Mouse (Mus musculus): Measurements from ENCODE around the gene Zfp963. TPM values are rescaled to one million over a fixed set of nuclear protein-coding genes. Genes with fewer than 3 reads are reported as not detected.
"Not testable (repeated sequence)": the region's sequence is repeated elsewhere in the genome, so short reads cannot be mapped to it uniquely, and the experiment has no call there.

The Zfp963 gene
- polyA plus RNA-seq, 1 experiment from 2014 or later: 8.2 TPM

- Histone ChIP-seq H3K9me3 (ENCODE audit: control insufficient read depth, low read length) (no peaks in the 10 kb centered on the region), H3K9ac (ENCODE audit: low read length) (peak overlapping the region; percentile 98), H3K4me1 (replicated peaks; ENCODE audit: control insufficient read depth, insufficient read depth, low read length) (peaks cover 5% of the 10 kb centered on the region), H3K4me2 (ENCODE audit: low read depth, low read length, severe bottlenecking) (peak overlapping the region; percentile 51), H3K36me3 (ENCODE audit: control insufficient read depth, insufficient read depth, low read length) (no peaks in the 10 kb centered on the region), H3K4me3 (ENCODE audit: low read depth, low read length) (peak overlapping the region; percentile 96), H3K27ac (ENCODE audit: low read depth, low read length) (peak overlapping the region; percentile 99), H3K27me3 (ENCODE audit: control insufficient read depth, insufficient read depth, low read length) (no peaks in the 10 kb centered on the region)
- DNase-seq (ENCODE audit: low spot score): peak; percentile 95
- WGBS: under 1% methylated on average over 52 of the region's 52 CpGs
- peak; percentile 99 for ATAC-seq (replicated peaks; ENCODE audit: low FRiP score)
These were observed 33.2 kb downstream of the Zfp963 start for GRCm38 (mm10) chr8:69716403-69717231.

DNA sequence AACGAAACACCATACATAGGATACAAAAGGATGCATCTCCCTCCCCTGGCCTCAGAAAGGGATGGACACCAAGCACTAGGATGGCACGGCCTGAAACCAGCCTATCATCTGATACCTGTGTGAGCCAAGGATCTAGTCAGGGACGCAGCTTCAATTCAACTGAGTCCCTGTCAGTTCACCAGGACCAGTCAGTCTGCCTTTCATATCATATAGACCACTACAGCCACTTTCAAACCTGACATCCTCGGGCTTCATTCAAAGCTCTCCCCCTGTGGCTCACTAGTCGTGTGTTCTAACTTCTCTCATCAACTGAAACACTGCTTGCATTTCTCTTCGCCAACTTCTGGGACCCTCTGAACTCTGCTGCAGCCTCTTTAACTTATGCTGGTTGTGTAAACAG, 34.4 kb downstream of the Zfp963 start:
- Histone ChIP-seq H3K4me2 (ENCODE audit: low read depth, low read length, severe bottlenecking) (peak overlapping the region; percentile 51), H3K9ac (ENCODE audit: low read length) (no peak overlapping the region; the same call in 1 of the 2 replicates), H3K27me3 (ENCODE audit: control insufficient read depth, insufficient read depth, low read length) (no peaks in the 10 kb centered on the region), H3K27ac (ENCODE audit: low read depth, low read length) (no peak overlapping the region), H3K9me3 (ENCODE audit: control insufficient read depth, low read length) (no peaks in the 10 kb centered on the region), H3K4me3 (ENCODE audit: low read depth, low read length) (peak overlapping the region; percentile 96), H3K4me1 (replicated peaks; ENCODE audit: control insufficient read depth, insufficient read depth, low read length) (peaks cover 5% of the 10 kb centered on the region), H3K36me3 (ENCODE audit: control insufficient read depth, insufficient read depth, low read length) (no peaks in the 10 kb centered on the region; the same call in 1 of the 2 replicates)
- ATAC-seq (replicated peaks; ENCODE audit: low FRiP score) (no peak), DNase-seq (ENCODE audit: low spot score) (no peak)
- WGBS: 85% methylated on average over 6 of the region's 6 CpGs

GRCm38 (mm10) chr8:69713516-69713915, 36.3 kb downstream of the Zfp963 start:
- no peak overlapping the region for H3K4me3 ChIP-seq (ENCODE audit: low read depth, low read length)
- no peak overlapping the region for H3K9ac ChIP-seq (ENCODE audit: low read length)
- H3K4me1 ChIP-seq (replicated peaks; ENCODE audit: control insufficient read depth, insufficient read depth, low read length): peaks cover 5% of the 10 kb centered on the region
- no peak overlapping the region for H3K27ac ChIP-seq (ENCODE audit: low read depth, low read length)
- WGBS: 93% methylated on average over 8 of the region's 8 CpGs
- H3K9me3 ChIP-seq (ENCODE audit: control insufficient read depth, low read length): no peaks in the 10 kb centered on the region
- ATAC-seq (replicated peaks; ENCODE audit: low FRiP score): no peak
- no peaks in the 10 kb centered on the region for H3K27me3 ChIP-seq (ENCODE audit: control insufficient read depth, insufficient read depth, low read length)
- H3K36me3 ChIP-seq (ENCODE audit: control insufficient read depth, insufficient read depth, low read length): peaks cover 7% of the 10 kb centered on the region
- no peak overlapping the region for H3K4me2 ChIP-seq (ENCODE audit: low read depth, low read length, severe bottlenecking)
- no peak for DNase-seq (ENCODE audit: low spot score)

- H3K27ac ChIP-seq (ENCODE audit: low read depth, low read length); ATAC-seq (replicated peaks; ENCODE audit: low FRiP score); H3K4me2 ChIP-seq (ENCODE audit: low read depth, low read length, severe bottlenecking); H3K4me1 ChIP-seq (replicated peaks; ENCODE audit: control insufficient read depth, insufficient read depth, low read length); DNase-seq (ENCODE audit: low spot score); H3K9me3 ChIP-seq (ENCODE audit: control insufficient read depth, low read length); H3K27me3 ChIP-seq (ENCODE audit: control insufficient read depth, insufficient read depth, low read length); H3K4me3 ChIP-seq (ENCODE audit: low read depth, low read length); H3K9ac ChIP-seq (ENCODE audit: low read length): not testable (repeated sequence)
- peaks cover 33% of the 10 kb centered on the region for H3K36me3 ChIP-seq (ENCODE audit: control insufficient read depth, insufficient read depth, low read length)
- WGBS: 95% methylated on average over 10 of the region's 10 CpGs
These were observed 39.1 kb downstream of the Zfp963 start, which contains the start of gene Zfp869 for GRCm38 (mm10) chr8:69710624-69711023. Gene Zfp869, minus strand, starts transcription at chr8:69710724.

GRCm38 (mm10) chr8:69701810-69702209, 48.0 kb downstream of the Zfp963 start:
- peaks cover 23% of the 10 kb centered on the region for H3K36me3 ChIP-seq (ENCODE audit: control insufficient read depth, insufficient read depth, low read length)

More at GRCm38 (mm10) chr8:69701810-69702209, 48.0 kb downstream of the Zfp963 start:
- Histone ChIP-seq H3K27ac (ENCODE audit: low read depth, low read length) (no peak overlapping the region), H3K9me3 (ENCODE audit: control insufficient read depth, low read length) (no peaks in the 10 kb centered on the region), H3K27me3 (ENCODE audit: control insufficient read depth, insufficient read depth, low read length) (no peaks in the 10 kb centered on the region), H3K9ac (ENCODE audit: low read length) (no peak overlapping the region), H3K4me1 (replicated peaks; ENCODE audit: control insufficient read depth, insufficient read depth, low read length) (no peaks in the 10 kb centered on the region), H3K4me3 (ENCODE audit: low read depth, low read length) (no peak overlapping the region), H3K4me2 (ENCODE audit: low read depth, low read length, severe bottlenecking) (no peak overlapping the region)
- WGBS: 80% methylated on average over 6 of the region's 6 CpGs
- ATAC-seq (replicated peaks; ENCODE audit: low FRiP score): no peak
- DNase-seq (ENCODE audit: low spot score): no peak

Other genes starting within 250 kb of the Zfp963 start
- not detected in 2 replicates for gene Gm7697, start 227.0 kb downstream of the Zfp963 start, polyA plus RNA-seq (2014; fragmentation: Nextera tagmentation; extraction: Ambion mirVana)
- 35.6 and 37.7 TPM in 2 replicates for gene Zfp868, start 124.4 kb downstream of the Zfp963 start, polyA plus RNA-seq (2014; fragmentation: Nextera tagmentation; extraction: Ambion mirVana)
- gene Zfp964, start 95.5 kb downstream of the Zfp963 start, polyA plus RNA-seq (2014; fragmentation: Nextera tagmentation; extraction: Ambion mirVana): 2.8 and 3.0 TPM in 2 replicates
- gene Zfp869, start 39.2 kb downstream of the Zfp963 start, polyA plus RNA-seq (2014; fragmentation: Nextera tagmentation; extraction: Ambion mirVana): 31.6 and 37.8 TPM in 2 replicates
- 0.68 and 0.91 TPM in 2 replicates for gene Gm20422, start 24.9 kb upstream of the Zfp963 start, polyA plus RNA-seq (2014; fragmentation: Nextera tagmentation; extraction: Ambion mirVana)
- gene Atp13a1, start 41.2 kb upstream of the Zfp963 start, polyA plus RNA-seq (2014; fragmentation: Nextera tagmentation; extraction: Ambion mirVana): 53.6 and 58.4 TPM in 2 replicates
- 45.0 and 45.8 TPM in 2 replicates for gene Zfp866, start 41.2 kb upstream of the Zfp963 start, polyA plus RNA-seq (2014; fragmentation: Nextera tagmentation; extraction: Ambion mirVana)
- 9.9 and 11.0 TPM in 2 replicates for gene Gmip, start 58.7 kb upstream of the Zfp963 start, polyA plus RNA-seq (2014; fragmentation: Nextera tagmentation; extraction: Ambion mirVana)
- gene Lpar2, start 72.5 kb upstream of the Zfp963 start, polyA plus RNA-seq (2014; fragmentation: Nextera tagmentation; extraction: Ambion mirVana): 1.1 and 1.3 TPM in 2 replicates
- 48.7 and 50.3 TPM in 2 replicates for gene Pbx4, start 82.5 kb upstream of the Zfp963 start, polyA plus RNA-seq (2014; fragmentation: Nextera tagmentation; extraction: Ambion mirVana)
- gene Cilp2, start 137.7 kb upstream of the Zfp963 start, polyA plus RNA-seq (2014; fragmentation: Nextera tagmentation; extraction: Ambion mirVana): 0.20 and 0.35 TPM in 2 replicates
- gene Tssk6, start 152.2 kb upstream of the Zfp963 start, polyA plus RNA-seq (2014; fragmentation: Nextera tagmentation; extraction: Ambion mirVana): 5.2 and 6.0 TPM in 2 replicates
- 153 and 155 TPM in 2 replicates for gene Ndufa13, start 152.6 kb upstream of the Zfp963 start, polyA plus RNA-seq (2014; fragmentation: Nextera tagmentation; extraction: Ambion mirVana)
- 4.0 and 4.4 TPM in 2 replicates for gene Yjefn3, start 152.7 kb upstream of the Zfp963 start, polyA plus RNA-seq (2014; fragmentation: Nextera tagmentation; extraction: Ambion mirVana)
- gene Gatad2a, start 246.4 kb upstream of the Zfp963 start, polyA plus RNA-seq (2014; fragmentation: Nextera tagmentation; extraction: Ambion mirVana): 81.7 and 88.6 TPM in 2 replicates

All from forebrain, embryonic 11.5 days (tissue).